Mouse (Mus musculus) bone marrow, adult 2 months (tissue): ENCODE results near the gene Mtcl1. TPM values are rescaled to one million over a fixed set of nuclear protein-coding genes. Genes with fewer than 3 reads are reported as not detected.

Experiments
- H3K27ac ChIP-seq: fragments of 200-500 bp; 2 replicates; pipeline ENCODE4 v1.5.1; 2012; ENCODE audit warnings: low read depth, mild to moderate bottlenecking, control low read depth, inconsistent platforms, low read length; ENCODE audit not compliant: control insufficient read depth, poor library complexity, insufficient read depth
- H3K4me1 ChIP-seq: fragments of 200-500 bp; 2 replicates; pipeline ENCODE4 v1.6.1; 2011; ENCODE audit warnings: low read length; ENCODE audit not compliant: control insufficient read depth, insufficient read depth
- H3K4me3 ChIP-seq: fragments of 200-500 bp; replicated peaks from 2 replicates; pipeline ENCODE3; 2011; ENCODE audit warnings: mild to moderate bottlenecking, low read depth, low read length, control low read depth; ENCODE audit not compliant: control insufficient read depth
- CTCF ChIP-seq: fragments of 200-500 bp; IDR thresholded peaks from 2 replicates; pipeline ENCODE4 v1.5.1; 2011; ENCODE audit warnings: low read length, control low read depth; ENCODE audit not compliant: control insufficient read depth, insufficient read depth
- POLR2A ChIP-seq: fragments of 200-500 bp; IDR thresholded peaks from 2 replicates; pipeline ENCODE4 v1.6.1; 2011; ENCODE audit warnings: low read depth, mild to moderate bottlenecking, control low read depth, low read length, borderline replicate concordance; ENCODE audit not compliant: control insufficient read depth
- WGBS: fragments of 180-500 bp; shearing (Covaris S2); methylation state at CpG from one replicate; pipeline ENCODE4 v1.1.7; 2018; 5-methylcytosine and 5-hydroxymethylcytosine counted together
- polyA plus RNA-seq: library from polyadenylated mRNA; stranded (reverse); fragments of >200 nt; gene quantifications from 2 replicates; pipeline ENCODE4 v1.2.4, GENCODE M21; 2011; ENCODE audit warnings: low replicate concordance; ENCODE audit not compliant: missing spikeins, insufficient read depth, insufficient read length

The Mtcl1 gene
- polyA plus RNA-seq, 1 experiment: 4.2 TPM

- WGBS: 63% methylated on average over 17 of the region's 17 CpGs
- H3K4me1 ChIP-seq: no peaks in the 10 kb centered on the region
- TF ChIP-seq CTCF (no peak), POLR2A (no peak)
- no peak overlapping the region for H3K4me3 ChIP-seq
- H3K27ac ChIP-seq: no peak overlapping the region
Observed at GRCm38 (mm10) chr17:66480491-66481278, 31.1 kb upstream of the Mtcl1 start.

GRCm38 (mm10) chr17:66479813-66480490 is 30.4 kb upstream of the Mtcl1 start:
- Histone ChIP-seq H3K4me1 (no peaks in the 10 kb centered on the region), H3K27ac (no peak overlapping the region), H3K4me3 (no peak overlapping the region)
- WGBS: 5% methylated on average over 21 of the region's 21 CpGs
- no peak for TF ChIP-seq POLR2A
- no peak for TF ChIP-seq CTCF

GRCm38 (mm10) chr17:66479311-66479710 is 29.8 kb upstream of the Mtcl1 start:
- no peaks in the 10 kb centered on the region for H3K4me1 ChIP-seq
- H3K27ac ChIP-seq: no peak overlapping the region
- TF ChIP-seq CTCF: no peak
- TF ChIP-seq POLR2A: no peak
- WGBS: 15% methylated on average over 13 of the region's 13 CpGs
- H3K4me3 ChIP-seq: no peak overlapping the region

- H3K27ac ChIP-seq: no peak overlapping the region
- TF ChIP-seq CTCF (no peak), POLR2A (no peak)
- no peaks in the 10 kb centered on the region for H3K4me1 ChIP-seq
- 79% methylated on average over 1 of the region's 1 CpGs for WGBS
- no peak overlapping the region for H3K4me3 ChIP-seq
Observed at GRCm38 (mm10) chr17:66473205-66473604, 23.7 kb upstream of the Mtcl1 start.

GRCm38 (mm10) chr17:66471775-66472174 is 22.2 kb upstream of the Mtcl1 start:
- WGBS: 64% methylated on average over 5 of the region's 5 CpGs
- H3K4me1 ChIP-seq: no peaks in the 10 kb centered on the region
- no peak overlapping the region for H3K27ac ChIP-seq
- H3K4me3 ChIP-seq: no peak overlapping the region
- TF ChIP-seq POLR2A: no peak
- TF ChIP-seq CTCF: no peak

- WGBS: 71% methylated on average over 4 of the region's 4 CpGs
- Histone ChIP-seq H3K4me1 (no peaks in the 10 kb centered on the region), H3K27ac (no peak overlapping the region), H3K4me3 (no peak overlapping the region)
- TF ChIP-seq POLR2A (no peak), CTCF (no peak)
Observed at GRCm38 (mm10) chr17:66471252-66471651, 21.7 kb upstream of the Mtcl1 start.

GRCm38 (mm10) chr17:66470020-66470419 is 20.5 kb upstream of the Mtcl1 start:
- 58% methylated on average over 8 of the region's 8 CpGs for WGBS
- no peak for TF ChIP-seq CTCF
- Histone ChIP-seq H3K4me1 (no peaks in the 10 kb centered on the region), H3K4me3 (no peak overlapping the region), H3K27ac (no peak overlapping the region)

- WGBS: 88% methylated on average over 1 of the region's 1 CpGs
- H3K4me3 ChIP-seq: no peak overlapping the region
- H3K4me1 ChIP-seq: no peaks in the 10 kb centered on the region
- TF ChIP-seq POLR2A (no peak), CTCF (no peak)
- no peak overlapping the region for H3K27ac ChIP-seq
Observed at GRCm38 (mm10) chr17:66457278-66457677, 7.7 kb upstream of the Mtcl1 start.
